Mouse (Mus musculus): ENCODE measurements around the gene Trpm4.

Gene Trpm4

GRCm38 (mm10) chr7:45346905-45347304 is 13.3 kb upstream of the Trpm4 start:
- no peak for DNase-seq

GRCm38 (mm10) chr7:45343543-45343942 is 10.0 kb upstream of the Trpm4 start:
- peak in 1 of 2 experiments; percentile 30 for DNase-seq

DNA sequence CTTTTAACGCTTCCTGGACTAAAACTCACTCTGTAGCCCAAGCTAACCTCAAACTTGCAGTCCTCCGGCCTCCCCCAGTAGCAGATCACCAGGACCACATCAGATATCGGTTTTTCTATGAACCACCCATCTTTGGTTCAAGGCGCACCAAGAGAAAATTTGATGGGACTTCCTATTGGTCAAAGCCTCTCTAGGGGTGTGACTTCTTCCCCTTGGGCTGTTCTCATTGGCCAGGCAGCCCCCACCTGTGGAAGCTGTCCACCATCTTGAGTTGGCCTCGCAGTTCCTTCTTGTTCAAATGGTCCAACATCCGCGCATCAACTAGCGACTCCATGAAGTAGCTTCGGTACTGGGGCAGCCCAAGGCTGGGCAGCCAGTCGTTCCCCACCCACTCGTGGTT is 8.5 kb upstream of the Trpm4 start:
- DNase-seq = no peak

GRCm38 (mm10) chr7:45341303-45341702 is 7.7 kb upstream of the Trpm4 start:
- DNase-seq = peak; percentile 65 to 66

DNA sequence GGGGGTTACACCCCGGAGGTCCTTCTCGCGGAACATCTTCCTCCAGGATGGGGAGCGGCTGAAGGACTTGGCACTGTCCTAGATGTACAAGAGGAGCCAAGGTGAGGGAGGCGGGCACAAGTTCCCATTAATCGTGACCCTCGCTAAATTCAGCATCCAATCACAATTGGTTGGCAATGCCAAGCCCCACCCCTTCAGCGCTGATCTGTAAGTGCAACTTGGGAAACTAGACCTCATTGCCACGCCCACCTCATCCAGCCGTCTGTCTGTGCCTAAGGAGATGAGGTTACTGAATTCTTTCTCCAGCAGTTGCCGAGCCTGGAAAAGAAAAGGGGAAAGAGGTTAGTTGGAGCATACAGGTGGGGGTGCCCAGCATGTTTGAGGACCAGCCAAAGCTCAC is 7.1 kb upstream of the Trpm4 start:
- no peak for DNase-seq

- no peak for DNase-seq
Observed at GRCm38 (mm10) chr7:45340066-45340442, 6.5 kb upstream of the Trpm4 start.

DNA sequence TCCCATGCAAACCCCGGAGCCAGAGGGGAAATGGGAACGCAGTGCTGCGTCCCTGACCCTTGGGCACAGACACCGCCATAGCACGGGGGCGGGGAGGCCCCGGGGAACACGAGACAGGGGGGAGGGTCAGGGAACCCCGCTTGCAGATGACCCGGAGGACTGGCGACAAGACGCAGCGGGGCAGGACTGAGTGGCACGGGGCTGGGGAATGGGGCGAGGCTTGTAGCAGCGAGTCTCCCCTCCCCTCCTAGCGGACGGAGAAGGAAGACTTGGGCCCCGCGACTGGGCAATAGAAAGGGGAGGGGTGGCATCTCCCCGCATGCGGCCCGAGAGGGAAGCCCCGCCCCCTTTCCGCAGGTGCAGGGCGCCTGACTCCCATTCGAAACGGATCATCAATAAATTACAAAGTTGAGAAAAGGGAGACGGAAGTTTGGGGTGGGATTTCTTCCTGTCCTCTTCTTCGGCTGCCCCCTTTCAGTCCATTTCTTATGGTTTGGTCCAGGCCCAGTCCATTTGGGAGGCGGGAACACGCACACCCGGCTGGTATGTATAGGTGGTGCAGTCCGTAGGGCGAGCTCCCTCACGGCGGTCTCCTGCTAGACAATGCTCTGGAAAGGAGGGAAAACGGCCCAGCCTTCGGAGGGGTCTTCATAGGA is 6.0 kb upstream of the Trpm4 start:
- DNase-seq = peak; percentile 28 to 41

DNA sequence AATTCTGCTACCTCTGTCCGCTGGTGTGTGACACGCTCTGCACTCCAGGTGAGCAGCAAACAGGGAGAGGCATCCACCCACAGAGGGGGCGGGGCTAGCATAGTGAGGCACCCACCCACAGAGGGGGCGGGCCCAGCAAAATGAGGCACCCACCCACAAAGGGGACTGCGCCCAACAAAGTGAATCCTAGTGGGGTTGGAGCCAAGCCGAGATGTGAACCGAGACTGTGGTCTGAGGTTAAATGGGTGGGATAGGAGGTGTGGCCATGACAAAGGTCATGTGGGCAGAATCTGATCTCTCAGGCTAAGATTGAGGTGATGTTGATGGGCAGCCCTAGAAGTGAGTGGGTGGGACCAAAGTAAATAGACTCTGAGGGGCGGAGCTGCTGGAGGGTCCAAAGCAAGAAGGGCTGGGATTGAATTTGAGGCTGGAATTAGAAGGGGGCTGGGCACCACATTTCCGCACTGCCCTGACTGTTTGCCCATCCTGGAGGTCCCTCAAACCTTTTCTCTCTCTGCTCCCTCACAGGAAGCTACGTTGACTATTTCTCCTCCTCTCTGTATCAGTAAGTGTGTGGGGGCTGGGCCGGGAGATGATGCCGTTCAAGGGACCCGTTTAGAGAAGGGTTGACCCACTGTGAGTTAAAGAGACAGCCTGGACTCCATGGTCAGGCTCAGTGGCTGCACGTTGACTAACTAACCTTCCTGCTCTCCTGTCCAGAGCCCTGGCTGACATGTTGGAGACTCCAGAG is 4.8 kb upstream of the Trpm4 start:
- DNase-seq = peak; percentile 36 to 53

- no peak for DNase-seq
Observed at GRCm38 (mm10) chr7:45337469-45337868, 3.9 kb upstream of the Trpm4 start.

- DNase-seq = no peak
Observed at GRCm38 (mm10) chr7:45336319-45336718, 2.7 kb upstream of the Trpm4 start.

DNA sequence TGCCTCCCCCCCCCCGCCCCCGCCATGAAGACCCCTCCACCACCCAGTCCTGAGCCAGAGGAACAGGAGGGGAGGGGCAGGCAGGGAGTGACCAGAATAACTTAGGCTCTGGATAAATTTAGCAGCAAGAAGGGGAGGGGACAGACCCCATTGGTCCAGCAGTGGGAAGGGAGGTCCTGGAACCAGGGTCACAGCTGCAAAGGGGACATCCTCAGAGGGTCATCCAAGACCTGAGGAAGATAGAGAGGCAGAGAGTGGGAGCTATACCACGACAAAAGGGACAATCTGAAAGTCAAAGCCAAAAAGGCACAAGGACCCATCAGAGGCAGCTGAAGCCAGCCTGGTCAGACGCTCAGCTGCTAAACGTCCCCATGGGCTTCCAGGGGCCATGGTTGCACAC is 1.5 kb upstream of the Trpm4 start, which contains the start of gene Hrc:
TSS of gene Hrc (plus strand) at position 235 of the 400 bp plus-strand sequence.
- DNase-seq = no peak

- no peak for DNase-seq
Observed at GRCm38 (mm10) chr7:45334605-45335004, 1.0 kb upstream of the Trpm4 start.

DNA sequence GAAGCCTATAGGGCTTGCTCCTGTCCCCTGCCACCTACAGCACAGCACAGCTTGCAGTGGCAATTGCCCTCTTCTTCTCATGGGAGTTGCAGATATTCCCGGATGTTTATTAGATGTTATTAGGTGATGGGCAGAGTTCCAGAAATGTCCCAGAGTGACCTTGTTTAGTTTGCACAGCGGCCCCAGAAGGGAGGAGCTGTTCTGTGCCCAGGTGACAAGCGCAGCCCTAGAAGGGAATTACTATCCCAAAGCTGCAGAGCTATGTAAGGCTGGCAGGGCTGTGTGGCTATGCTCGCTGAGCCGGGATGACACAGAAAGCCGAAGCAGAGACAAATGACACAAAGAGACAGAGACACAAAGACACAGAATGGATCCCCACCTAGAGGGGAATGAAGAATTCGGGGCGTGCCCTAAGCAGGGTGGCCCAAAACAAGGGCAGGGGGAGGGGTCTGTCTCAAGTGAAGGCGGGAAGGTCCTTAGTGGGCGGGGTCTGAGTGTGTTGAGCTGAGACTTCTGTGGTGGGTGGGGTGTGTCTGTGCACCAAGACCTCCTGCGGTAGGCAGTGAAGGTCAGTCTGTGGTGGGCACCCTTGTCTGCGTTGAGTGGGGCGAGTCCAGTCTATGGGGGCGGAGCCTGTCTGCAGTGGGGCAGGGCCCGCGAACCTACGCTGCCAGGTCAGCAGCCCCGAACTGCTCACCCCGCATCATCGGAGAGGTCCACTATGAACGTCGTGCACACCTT is 725 bp downstream of the Trpm4 start:
- DNase-seq = peak; percentile 63 to 72

GRCm38 (mm10) chr7:45331502-45331901 is 2.1 kb downstream of the Trpm4 start:
- no peak for DNase-seq

- no peak for DNase-seq
Observed at GRCm38 (mm10) chr7:45328841-45329475, 4.6 kb downstream of the Trpm4 start.

DNA sequence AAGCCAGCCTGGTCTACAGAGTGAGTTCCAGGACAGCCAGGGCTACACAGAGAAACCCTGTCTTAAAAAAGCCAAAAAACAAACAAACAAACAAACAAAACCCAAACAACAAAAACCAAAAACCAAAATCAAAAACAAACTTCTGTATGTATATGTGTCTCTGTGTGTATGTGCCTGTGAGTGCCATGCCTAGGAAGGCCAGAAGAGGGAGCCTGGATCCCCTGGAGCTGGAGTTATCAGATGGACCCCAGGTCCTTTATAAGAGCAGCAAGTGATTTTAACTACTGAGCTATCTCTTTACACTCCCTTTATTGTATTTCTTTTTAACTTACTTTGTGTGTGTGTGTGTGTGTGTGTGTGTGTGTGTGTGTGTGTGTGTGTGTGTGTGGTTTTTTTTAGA is 7.8 kb downstream of the Trpm4 start:
- DNase-seq = no peak

DNA sequence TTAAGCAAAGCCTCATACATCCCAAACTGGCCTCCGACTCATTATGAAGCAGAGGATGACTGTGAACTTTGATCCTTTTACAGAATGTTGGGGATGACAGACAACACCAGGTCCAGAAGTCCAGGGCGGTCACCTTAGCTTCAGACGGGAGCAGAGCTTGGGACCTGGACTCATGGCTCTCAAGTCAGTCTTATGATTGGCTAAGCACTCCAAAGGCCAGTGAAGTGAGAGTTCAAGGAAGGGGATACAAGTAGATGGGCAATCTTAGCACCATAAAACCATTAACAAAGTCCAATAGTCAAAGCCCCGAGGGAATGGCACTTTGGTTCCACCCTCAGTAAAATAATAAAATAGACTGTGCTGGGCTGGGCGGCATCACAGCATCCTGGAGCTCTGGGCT is 10.5 kb downstream of the Trpm4 start:
- no peak for DNase-seq

GRCm38 (mm10) chr7:45322245-45322644 is 11.3 kb downstream of the Trpm4 start:
- no peak for DNase-seq

GRCm38 (mm10) chr7:45316536-45316935 is 17.0 kb downstream of the Trpm4 start:
- DNase-seq = no peak

GRCm38 (mm10) chr7:45315182-45315701 is 18.3 kb downstream of the Trpm4 start:
- no peak for DNase-seq

- DNase-seq = no peak
Observed at GRCm38 (mm10) chr7:45313495-45313894, 20.1 kb downstream of the Trpm4 start.

DNA sequence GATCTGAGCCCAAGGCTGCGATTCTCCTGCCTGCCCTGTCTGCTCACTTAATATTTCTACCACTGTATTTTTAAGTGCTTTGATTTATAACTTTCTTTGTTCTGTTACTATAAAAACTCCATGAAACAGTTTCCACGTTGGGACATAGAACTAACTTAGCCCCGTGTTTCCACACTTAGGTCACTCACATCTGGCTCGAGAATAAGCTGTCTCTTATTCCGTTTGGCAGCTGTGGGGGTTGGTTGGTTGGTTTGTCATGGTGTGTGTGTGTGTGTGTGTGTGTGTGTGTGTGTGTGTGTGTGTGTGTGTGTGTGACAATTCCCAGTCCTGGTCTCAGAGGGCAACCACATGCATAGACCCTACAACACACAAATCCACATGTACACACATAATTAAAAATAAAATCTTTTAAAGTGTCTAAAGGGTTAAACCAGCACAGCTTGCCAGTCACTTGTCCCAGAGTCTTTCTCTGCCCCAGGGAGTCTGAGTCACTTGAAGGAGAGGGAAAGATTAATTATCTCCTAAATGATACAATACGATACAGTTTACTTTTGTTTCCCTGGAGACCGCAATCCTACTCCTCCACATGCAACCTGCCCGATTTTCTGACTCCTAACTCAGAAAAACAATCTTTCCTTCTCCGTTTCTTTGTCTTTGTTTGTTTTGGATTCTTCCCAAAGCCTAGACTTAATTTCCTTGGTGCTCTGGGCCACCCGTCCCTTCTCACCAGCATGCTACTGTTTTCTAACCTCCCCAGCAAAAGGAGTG is 20.7 kb downstream of the Trpm4 start:
- DNase-seq = no peak
